In the genomic region with DNA sequence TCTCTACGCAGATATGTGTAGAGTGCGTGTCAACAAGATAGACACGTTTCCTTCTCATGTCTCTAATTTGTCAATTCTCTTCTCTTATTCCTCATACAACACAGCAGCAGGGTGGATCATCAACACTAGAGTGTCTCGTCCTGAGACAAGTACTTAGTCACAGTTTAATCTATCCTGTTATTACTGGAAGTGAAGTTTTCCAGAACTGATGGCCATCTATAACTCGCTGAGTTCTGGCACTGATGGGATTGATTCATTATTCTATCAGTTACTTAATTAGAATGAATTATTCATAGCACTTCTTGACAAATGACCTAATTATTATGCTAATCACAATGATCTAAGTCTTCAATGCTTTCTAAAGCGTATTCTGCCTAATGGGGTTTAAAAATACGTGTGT, we compare ENCODE assay signal across 28 mouse cellular contexts. TPM values are rescaled to one million over a fixed set of nuclear protein-coding genes. Genes with fewer than 3 reads are reported as not detected.
DNase-seq lines count a peak whose midpoint lies in the region; ATAC-seq lines count a peak whose summit lies in the region.
"Had no signal": no experiment of that assay in that cellular context is flagged by ENCODE, and none has a peak within 500 bp of the region (broad histone marks: within the 10 kb centered on the region; RNA-seq: fewer than 3 reads in every experiment).

No protein-coding gene starts in this region.

- no peaks in the 10 kb centered on the region for H3K9me3 ChIP-seq in midbrain, embryonic 14.5 days (ENCODE audit: control insufficient read depth, low read length)
- H3K9me3 ChIP-seq in midbrain, embryonic 11.5 days (ENCODE audit: control insufficient read depth, low read length) = no peaks in the 10 kb centered on the region
- H3K9me3 ChIP-seq in forebrain, embryonic 15.5 days = no peaks in the 10 kb centered on the region
- no peaks in the 10 kb centered on the region for H3K9me3 ChIP-seq in hindbrain, embryonic 16.5 days (ENCODE audit: control insufficient read depth, low read length)
- H3K9me3 ChIP-seq in kidney, embryonic 15.5 days (replicated peaks) = no peaks in the 10 kb centered on the region
- H3K9me3 ChIP-seq: limb, embryonic 12.5 days; liver, embryonic 12.5 days had no signal

- 43% methylated on average over 7 of the region's 7 CpGs for WGBS in midbrain, embryonic 14.5 days
- WGBS in midbrain, embryonic 11.5 days = 75% methylated on average over 7 of the region's 7 CpGs
- WGBS in forebrain, embryonic 15.5 days = 23% methylated on average over 7 of the region's 7 CpGs
- WGBS in hindbrain, embryonic 16.5 days = 39% methylated on average over 7 of the region's 7 CpGs
- WGBS in kidney, embryonic 15.5 days = 80% methylated on average over 7 of the region's 7 CpGs

- no peaks in the 10 kb centered on the region for H3K27me3 ChIP-seq in midbrain, embryonic 14.5 days (ENCODE audit: control insufficient read depth, insufficient read depth, low read length)
- H3K27me3 ChIP-seq in midbrain, embryonic 11.5 days (ENCODE audit: control insufficient read depth, insufficient read depth, low read length) = no peaks in the 10 kb centered on the region
- H3K27me3 ChIP-seq in forebrain, embryonic 15.5 days = no peaks in the 10 kb centered on the region
- H3K27me3 ChIP-seq in hindbrain, embryonic 16.5 days (replicated peaks; ENCODE audit: control insufficient read depth, insufficient read depth, low read length) = no peaks in the 10 kb centered on the region
- no peaks in the 10 kb centered on the region for H3K27me3 ChIP-seq in kidney, embryonic 15.5 days
- H3K27me3 ChIP-seq: CH12.LX; limb, embryonic 12.5 days; liver, embryonic 12.5 days had no signal

- no peak overlapping the region for H3K4me2 ChIP-seq in midbrain, embryonic 14.5 days (ENCODE audit: low read length)
- H3K4me2 ChIP-seq in midbrain, embryonic 11.5 days = no peak overlapping the region
- H3K4me2 ChIP-seq in forebrain, embryonic 15.5 days (replicated peaks) = no peak overlapping the region
- H3K4me2 ChIP-seq in hindbrain, embryonic 16.5 days (ENCODE audit: low read length) = no peak overlapping the region
- no peak overlapping the region for H3K4me2 ChIP-seq in kidney, embryonic 15.5 days
- H3K4me2 ChIP-seq: limb, embryonic 12.5 days; liver, embryonic 12.5 days had no signal

- DNase-seq in midbrain, embryonic 14.5 days = peak; percentile 44
- no peak for DNase-seq in midbrain, embryonic 11.5 days (ENCODE audit: low spot score, missing footprints)
- DNase-seq in gastrocnemius, postnatal 14 days = no peak
- DNase-seq in adrenal gland, adult 18-20 months (ENCODE audit: low spot score in 2 of 2) = no peak
- DNase-seq: cerebellum, adult 2 months; heart, adult 11 months; heart, postnatal 36 days; lung, adult 2 months; lung, postnatal 36 days; thymus, postnatal 36 days had no signal

- no peak overlapping the region for H3K4me3 ChIP-seq in midbrain, embryonic 14.5 days (replicated peaks; ENCODE audit: low read depth, low read length)
- H3K4me3 ChIP-seq in midbrain, embryonic 11.5 days (ENCODE audit: low read depth, low read length) = no peak overlapping the region
- no peak overlapping the region for H3K4me3 ChIP-seq in forebrain, embryonic 15.5 days
- H3K4me3 ChIP-seq in hindbrain, embryonic 16.5 days (ENCODE audit: low read length) = no peak overlapping the region
- H3K4me3 ChIP-seq in kidney, embryonic 15.5 days (replicated peaks) = no peak overlapping the region
- H3K4me3 ChIP-seq: limb, embryonic 12.5 days; liver, embryonic 12.5 days; myocyte had no signal

- intact Hi-C loops in gastrocnemius, postnatal 14 days (cut with DNase I; ENCODE audit: low total_unique reads) = no loop called here

- no peaks in the 10 kb centered on the region for H3K36me3 ChIP-seq in midbrain, embryonic 14.5 days (ENCODE audit: control insufficient read depth, insufficient read depth, low read length)
- H3K36me3 ChIP-seq in midbrain, embryonic 11.5 days (ENCODE audit: control insufficient read depth, insufficient read depth, low read length) = no peaks in the 10 kb centered on the region
- no peaks in the 10 kb centered on the region for H3K36me3 ChIP-seq in forebrain, embryonic 15.5 days
- H3K36me3 ChIP-seq in hindbrain, embryonic 16.5 days (ENCODE audit: control insufficient read depth, insufficient read depth, low read length) = no peaks in the 10 kb centered on the region
- no peaks in the 10 kb centered on the region for H3K36me3 ChIP-seq in kidney, embryonic 15.5 days
- H3K36me3 ChIP-seq: limb, embryonic 12.5 days; liver, embryonic 12.5 days had no signal

- H3K27ac ChIP-seq in midbrain, embryonic 14.5 days (replicated peaks; ENCODE audit: low read depth, low read length) = no peak overlapping the region
- no peak overlapping the region for H3K27ac ChIP-seq in midbrain, embryonic 11.5 days (ENCODE audit: low read depth, low read length)
- H3K27ac ChIP-seq in forebrain, embryonic 15.5 days (replicated peaks) = no peak overlapping the region
- H3K27ac ChIP-seq in hindbrain, embryonic 16.5 days (ENCODE audit: low read depth, low read length) = no peak overlapping the region; the same call in 1 of the 2 replicates
- no peak overlapping the region for H3K27ac ChIP-seq in kidney, embryonic 15.5 days
- H3K27ac ChIP-seq: limb, embryonic 12.5 days; liver, embryonic 12.5 days had no signal

- peak; percentile 68 for ATAC-seq in midbrain, embryonic 14.5 days (ENCODE audit: low FRiP score, low TSS enrichment)
- no peak for ATAC-seq in midbrain, embryonic 11.5 days (ENCODE audit: low FRiP score)
- peak; percentile 76 for ATAC-seq in forebrain, embryonic 15.5 days (replicated peaks)
- ATAC-seq in hindbrain, embryonic 16.5 days = peak; percentile 68
- ATAC-seq in kidney, embryonic 15.5 days (replicated peaks; ENCODE audit: low FRiP score) = no peak
- ATAC-seq: intestine, embryonic 16.5 days; liver, embryonic 12.5 days had no signal

- no peaks in the 10 kb centered on the region for H3K4me1 ChIP-seq in midbrain, embryonic 14.5 days (ENCODE audit: control insufficient read depth, insufficient read depth, low read length)
- no peaks in the 10 kb centered on the region for H3K4me1 ChIP-seq in midbrain, embryonic 11.5 days (ENCODE audit: control insufficient read depth, insufficient read depth, low read length)
- H3K4me1 ChIP-seq in forebrain, embryonic 15.5 days = peaks cover 6% of the 10 kb centered on the region
- H3K4me1 ChIP-seq in hindbrain, embryonic 16.5 days (ENCODE audit: control insufficient read depth, insufficient read depth, low read depth, low read length) = no peaks in the 10 kb centered on the region
- H3K4me1 ChIP-seq in kidney, embryonic 15.5 days = no peaks in the 10 kb centered on the region
- H3K4me1 ChIP-seq: limb, embryonic 12.5 days; liver, embryonic 12.5 days had no signal

- H3K9ac ChIP-seq in midbrain, embryonic 14.5 days (replicated peaks; ENCODE audit: low read length) = no peak overlapping the region
- H3K9ac ChIP-seq in midbrain, embryonic 11.5 days (ENCODE audit: low read length) = no peak overlapping the region
- no peak overlapping the region for H3K9ac ChIP-seq in forebrain, embryonic 15.5 days (replicated peaks)
- H3K9ac ChIP-seq in hindbrain, embryonic 16.5 days (ENCODE audit: low read depth, low read length) = no peak overlapping the region
- no peak overlapping the region for H3K9ac ChIP-seq in kidney, embryonic 15.5 days
- H3K9ac ChIP-seq: limb, embryonic 12.5 days; liver, embryonic 12.5 days had no signal

RNA-seq across cellular contexts. Expression of a gene that starts 23.3 kb away (rescaled TPM):
- not detected in 2 replicates for polyA plus RNA-seq in midbrain, embryonic 14.5 days (2014; fragmentation: Nextera tagmentation; extraction: Ambion mirVana)
- polyA plus RNA-seq in midbrain, embryonic 11.5 days (2014; fragmentation: Nextera tagmentation; extraction: Ambion mirVana) = not detected in 2 replicates
- not detected in 2 replicates for polyA plus RNA-seq in forebrain, embryonic 15.5 days (2015; fragmentation: Nextera tagmentation; extraction: Ambion mirVana)
- polyA plus RNA-seq in hindbrain, embryonic 16.5 days (2015; fragmentation: Nextera tagmentation; extraction: Ambion mirVana) = not detected in 2 replicates
- total RNA-seq in gastrocnemius, postnatal 14 days (2021) = not detected
- not detected in 2 replicates for polyA plus RNA-seq in kidney, embryonic 15.5 days (2015; fragmentation: Nextera tagmentation; extraction: Ambion mirVana)
- total RNA-seq in adrenal gland, adult 18-20 months (2021) = not detected
- total RNA-seq: adrenal gland, postnatal 4 days; CH12.LX; gastrocnemius, adult 8-10 months; heart, postnatal 36 days; layer of hippocampus, postnatal 25 days; left cerebral cortex, postnatal 10 days; megakaryocyte-erythroid progenitor cell, adult 5-6 weeks; MEL had no signal
- polyA plus RNA-seq: cerebellum, adult 2 months; frontal cortex, adult 2 months; heart, embryonic 14.5 days; intestine, embryonic 16.5 days; kidney, embryonic 16.5 days; large intestine, adult 2 months; limb, embryonic 12.5 days; liver, embryonic 12.5 days; lung, adult 2 months; myocyte had no signal

RNA-seq across cellular contexts. Expression of a gene that starts 28.1 kb away (rescaled TPM):
- not detected in 2 replicates for polyA plus RNA-seq in midbrain, embryonic 14.5 days (2014; fragmentation: Nextera tagmentation; extraction: Ambion mirVana)
- polyA plus RNA-seq in midbrain, embryonic 11.5 days (2014; fragmentation: Nextera tagmentation; extraction: Ambion mirVana) = not detected in 2 replicates
- polyA plus RNA-seq in forebrain, embryonic 15.5 days (2015; fragmentation: Nextera tagmentation; extraction: Ambion mirVana) = not detected in 2 replicates
- polyA plus RNA-seq in hindbrain, embryonic 16.5 days (2015; fragmentation: Nextera tagmentation; extraction: Ambion mirVana) = not detected in 2 replicates
- not detected for total RNA-seq in gastrocnemius, postnatal 14 days (2021)
- not detected in 2 replicates for polyA plus RNA-seq in kidney, embryonic 15.5 days (2015; fragmentation: Nextera tagmentation; extraction: Ambion mirVana)
- total RNA-seq in adrenal gland, adult 18-20 months (2021) = not detected
- total RNA-seq: adrenal gland, postnatal 4 days; CH12.LX; gastrocnemius, adult 8-10 months; heart, postnatal 36 days; layer of hippocampus, postnatal 25 days; left cerebral cortex, postnatal 10 days; megakaryocyte-erythroid progenitor cell, adult 5-6 weeks; MEL had no signal
- polyA plus RNA-seq: cerebellum, adult 2 months; frontal cortex, adult 2 months; heart, embryonic 14.5 days; intestine, embryonic 16.5 days; kidney, embryonic 16.5 days; large intestine, adult 2 months; limb, embryonic 12.5 days; liver, embryonic 12.5 days; lung, adult 2 months; myocyte had no signal

Comparison
In these comparisons a context has a peak if more than half of its experiments do, and no peak if none do; other contexts are left out.
1. ATAC-seq: peak in midbrain, embryonic 14.5 days (single experiment), forebrain, embryonic 15.5 days (single experiment) and hindbrain, embryonic 16.5 days (single experiment); none in midbrain, embryonic 11.5 days (single experiment) and kidney, embryonic 15.5 days (single experiment).